Mouse (Mus musculus): Measurements from ENCODE around the gene Gm17655.

- TF ChIP-seq CTCF (IDR thresholded peaks at IDR 0.05; ENCODE audit: extremely low read depth, insufficient read depth, low read length) = no peak
- TF ChIP-seq POLR2A (IDR thresholded peaks at IDR 0.05; ENCODE audit: extremely low read depth, insufficient read depth, low read length) = no peak
These were observed 36.0 kb upstream of the Gm17655 start for GRCm38 (mm10) chr5:110108305-110108628.
